8 mouse cellular contexts compared by ENCODE assay signal in the genomic region with DNA sequence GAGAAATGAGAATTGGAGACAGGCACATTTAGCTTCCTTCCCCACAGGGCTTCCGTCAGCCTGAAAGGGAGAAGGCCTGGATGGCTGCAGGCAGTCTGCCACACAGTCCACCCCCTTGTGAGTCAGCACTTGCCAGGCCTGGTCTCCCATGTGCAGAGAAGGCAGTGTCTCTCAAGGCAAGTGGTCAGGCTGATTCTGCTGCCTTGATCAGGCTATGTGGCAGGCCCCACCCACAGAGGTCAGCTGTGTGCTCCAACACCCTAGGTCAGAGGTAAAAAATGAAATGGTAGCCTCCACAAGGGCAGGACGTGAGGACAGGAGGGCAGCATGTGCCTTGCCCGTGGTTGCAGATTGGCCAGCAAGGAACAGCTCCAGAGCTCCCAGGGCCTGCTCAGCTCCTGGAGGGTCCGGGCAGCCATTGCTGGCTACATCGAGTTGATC.
DNase-seq lines count a peak whose midpoint lies in the region; ATAC-seq and TF ChIP-seq lines count a peak whose summit lies in the region.

No protein-coding gene starts in this region.

- no peaks in the 10 kb centered on the region for H3K27me3 ChIP-seq in midbrain, embryonic 11.5 days (ENCODE audit: control insufficient read depth, insufficient read depth, low read length)
- H3K27me3 ChIP-seq in midbrain, embryonic 16.5 days (ENCODE audit: control insufficient read depth, insufficient read depth, low read depth, low read length) = no peaks in the 10 kb centered on the region
- H3K27me3 ChIP-seq in heart, adult 2 months (ENCODE audit: control insufficient read depth, insufficient read depth, low read length) = no peaks in the 10 kb centered on the region

- H3K79me2 ChIP-seq in heart, adult 2 months (replicated peaks; ENCODE audit: control insufficient read depth, insufficient read depth, low read length) = no peaks in the 10 kb centered on the region

- TF ChIP-seq CTCF in heart, adult 2 months (IDR thresholded peaks at IDR 0.05) = no peak

- H3K9me3 ChIP-seq in midbrain, embryonic 11.5 days (ENCODE audit: control insufficient read depth, low read length) = no peaks in the 10 kb centered on the region
- H3K9me3 ChIP-seq in midbrain, embryonic 16.5 days (replicated peaks; ENCODE audit: control insufficient read depth, low read length, poor library complexity, severe bottlenecking) = no peaks in the 10 kb centered on the region

- no peak for TF ChIP-seq EP300 in heart, adult 2 months (IDR thresholded peaks at IDR 0.05; ENCODE audit: insufficient read depth, low read depth, low read length)

- ATAC-seq in midbrain, embryonic 11.5 days (ENCODE audit: low FRiP score) = no peak
- no peak for ATAC-seq in midbrain, embryonic 16.5 days
- ATAC-seq in monocyte, adult 5-6 weeks (replicated peaks; ENCODE audit: insufficient number of reproducible peaks, low FRiP score, low TSS enrichment, poor library complexity, severe bottlenecking) = peak; percentile 37; the same call in 1 of the 2 replicates

- no peaks in the 10 kb centered on the region for H3K4me1 ChIP-seq in midbrain, embryonic 11.5 days (ENCODE audit: control insufficient read depth, insufficient read depth, low read length)
- H3K4me1 ChIP-seq in midbrain, embryonic 16.5 days (ENCODE audit: control insufficient read depth, insufficient read depth, low read length) = no peaks in the 10 kb centered on the region
- peaks cover 15% of the 10 kb centered on the region for H3K4me1 ChIP-seq in heart, adult 2 months (ENCODE audit: control insufficient read depth, insufficient read depth, low read length)

- H3K4me2 ChIP-seq in midbrain, embryonic 11.5 days = no peak overlapping the region
- no peak overlapping the region for H3K4me2 ChIP-seq in midbrain, embryonic 16.5 days (ENCODE audit: low read length)

- peak; percentile 76 for DNase-seq in midbrain, embryonic 11.5 days (ENCODE audit: low spot score, missing footprints)
- DNase-seq in brain, adult 2 months (ENCODE audit: low read depth, low spot score) = peak; percentile 75
- peak; percentile 42 to 64 for DNase-seq in heart, adult 2 months
- peak; percentile 54 to 59 for DNase-seq in left cerebral cortex, postnatal 14 days (ENCODE audit: low spot score in 2 of 2)
- DNase-seq in urinary bladder, postnatal 25 days (ENCODE audit: low spot score) = no peak
- DNase-seq in kidney, adult 8-10 months = no peak

- H3K4me3 ChIP-seq in midbrain, embryonic 11.5 days (ENCODE audit: low read depth, low read length) = no peak overlapping the region
- H3K4me3 ChIP-seq in midbrain, embryonic 16.5 days (ENCODE audit: low read depth, low read length) = no peak overlapping the region
- no peak overlapping the region for H3K4me3 ChIP-seq in heart, adult 2 months

- intact Hi-C loops in heart, adult 2 months (cut with DNase I) = loop anchor here (5.0 kb wide), 2 partner anchors 48 to 92 kb away; a partner anchor contains a TSS
- intact Hi-C loops in left cerebral cortex, postnatal 14 days (cut with DNase I) = no loop called here

- no peak overlapping the region for H3K27ac ChIP-seq in midbrain, embryonic 11.5 days (ENCODE audit: low read depth, low read length)
- no peak overlapping the region for H3K27ac ChIP-seq in midbrain, embryonic 16.5 days (ENCODE audit: low read length)
- H3K27ac ChIP-seq in heart, adult 2 months = peak overlapping the region; percentile 36; the same call in 1 of the 2 replicates

- WGBS in midbrain, embryonic 11.5 days = 88% methylated on average over 5 of the region's 5 CpGs
- 70% methylated on average over 5 of the region's 5 CpGs for whole genome bisulfite sequencing in midbrain, embryonic 16.5 days
- 74% methylated on average over 5 of the region's 5 CpGs for WGBS in heart, adult 2 months

- no peak for TF ChIP-seq POLR2A in heart, adult 2 months (IDR thresholded peaks at IDR 0.05; ENCODE audit: insufficient read depth, low read depth, low read length)

- H3K36me3 ChIP-seq in midbrain, embryonic 11.5 days (ENCODE audit: control insufficient read depth, insufficient read depth, low read length) = no peaks in the 10 kb centered on the region
- no peaks in the 10 kb centered on the region for H3K36me3 ChIP-seq in midbrain, embryonic 16.5 days (ENCODE audit: control insufficient read depth, insufficient read depth, low read length)
- no peaks in the 10 kb centered on the region for H3K36me3 ChIP-seq in heart, adult 2 months (ENCODE audit: control insufficient read depth, insufficient read depth, low read length)

- H3K9ac ChIP-seq in midbrain, embryonic 11.5 days (ENCODE audit: low read length) = no peak overlapping the region
- no peak overlapping the region for H3K9ac ChIP-seq in midbrain, embryonic 16.5 days (ENCODE audit: low read depth, low read length)
- H3K9ac ChIP-seq in heart, adult 2 months (ENCODE audit: low read depth, low read length) = no peak overlapping the region

Comparison
In these comparisons a context has a peak if more than half of its experiments do, and no peak if none do; other contexts are left out.
1. DNase-seq: peak in midbrain, embryonic 11.5 days (single experiment), brain, adult 2 months (single experiment), heart, adult 2 months (2 of 2) and left cerebral cortex, postnatal 14 days (2 of 2); none in urinary bladder, postnatal 25 days (single experiment) and kidney, adult 8-10 months (0 of 2).